9 mouse cellular contexts compared by ENCODE assay signal in genomic region chr13:37467795-37468194, GRCm38 (mm10).
DNase-seq lines count a peak whose midpoint lies in the region; ATAC-seq and TF ChIP-seq lines count a peak whose summit lies in the region.
"Had no signal": no experiment of that assay in that cellular context is flagged by ENCODE, and none has a peak within 500 bp of the region (broad histone marks: within the 10 kb centered on the region; RNA-seq: fewer than 3 reads in every experiment).

No protein-coding gene starts in this region.

- 0 out of 2 replicates have a peak, but pooled peaks have one; percentile 38 for ATAC-seq in hindbrain, postnatal 0 days

- H3K4me3 ChIP-seq in hindbrain, postnatal 0 days (ENCODE audit: low read length), result no peak overlapping the region

- H3K9ac ChIP-seq in hindbrain, postnatal 0 days (replicated peaks; ENCODE audit: low read length), result 0 out of 2 replicates have a peak overlapping the region, but pooled peaks have one; percentile 25

- intact Hi-C loops in left cerebral cortex, postnatal 4 days (cut with DNase I), result no loop called here

- 10% methylated on average over 8 of the region's 8 CpGs for WGBS in hindbrain, postnatal 0 days

- peak; percentile 64 for TF ChIP-seq CTCF in hindbrain, postnatal 0 days (IDR thresholded peaks at IDR 0.05; ENCODE audit: low read depth)

- H3K36me3 ChIP-seq in hindbrain, postnatal 0 days (ENCODE audit: insufficient read depth, low read length), result no peaks in the 10 kb centered on the region
- H3K36me3 ChIP-seq: G1E had no signal

- DNase-seq in layer of hippocampus, adult 11-12 months (ENCODE audit: low spot score), result peak; percentile 78
- DNase-seq in layer of hippocampus, adult 9-10 months (ENCODE audit: low spot score), result no peak
- DNase-seq in cerebellum, adult 9-10 months, result peak; percentile 36
- peak; percentile 53 to 57 for DNase-seq in gastrocnemius, adult 8-10 months (ENCODE audit: low spot score in 2 of 2)
- DNase-seq in hindbrain, postnatal 0 days (ENCODE audit: low spot score), result peak; percentile 84
- peak; percentile 82 for DNase-seq in left cerebral cortex, postnatal 4 days
- peak; percentile 61 for DNase-seq in naive thymus-derived CD4-positive, alpha-beta T cell, adult 2 months (ENCODE audit: low read depth)
- peak; percentile 85 for DNase-seq in thymus, postnatal 0 days (ENCODE audit: low spot score)

- H3K27ac ChIP-seq in hindbrain, postnatal 0 days, result peak overlapping the region; percentile 42; the same call in 1 of the 2 replicates

- H3K4me1 ChIP-seq in hindbrain, postnatal 0 days (ENCODE audit: insufficient read depth, low read length), result 0 out of 2 replicates have a peak, but pooled peaks cover 8% of the 10 kb centered on the region

- H3K27me3 ChIP-seq in hindbrain, postnatal 0 days (ENCODE audit: insufficient read depth, low read length), result no peaks in the 10 kb centered on the region

- H3K9me3 ChIP-seq in hindbrain, postnatal 0 days (ENCODE audit: low read length), result no peaks in the 10 kb centered on the region
- H3K9me3 ChIP-seq: G1E had no signal

- peak overlapping the region; percentile 23; the same call in 1 of the 2 replicates for H3K4me2 ChIP-seq in hindbrain, postnatal 0 days (ENCODE audit: low read depth, low read length)
